Mouse (Mus musculus): Measurements from ENCODE around the gene Afap1.

DNA sequence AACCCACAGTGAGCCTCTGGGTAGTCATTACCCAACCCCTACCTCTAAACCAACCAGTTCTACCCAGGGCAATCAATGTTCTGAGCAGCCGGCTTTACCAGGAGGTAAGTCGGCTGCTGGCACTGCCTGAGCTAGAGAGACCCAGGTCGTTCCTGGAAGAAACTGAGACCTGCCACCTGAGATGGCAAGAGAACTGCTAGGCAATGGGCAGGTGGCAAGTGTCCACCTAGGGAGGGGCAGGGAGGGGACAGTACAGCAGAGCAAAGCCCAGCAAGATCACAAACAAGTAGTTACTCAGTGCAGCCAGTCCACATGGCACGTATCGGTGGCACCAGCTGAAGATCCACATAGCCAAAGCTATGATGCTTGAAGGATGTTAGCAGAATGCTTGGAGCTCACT is 16.9 kb upstream of the Afap1 start:
- no peak for TF ChIP-seq CTCF (conservative IDR thresholded peaks at IDR 0.05; ENCODE audit: low read length)
- TF ChIP-seq NANOG (IDR thresholded peaks at IDR 0.05; ENCODE audit: borderline replicate concordance, low read length) = no peak
- TF ChIP-seq POU5F1 (IDR thresholded peaks at IDR 0.05; ENCODE audit: borderline replicate concordance, low read length) = no peak

All from E14TG2a.4 (cell line).